8 mouse cellular contexts compared by ENCODE assay signal in genomic region chr16:91546391-91546835, GRCm38 (mm10). TPM values are rescaled to one million over a fixed set of nuclear protein-coding genes. Genes with fewer than 3 reads are reported as not detected.
DNase-seq lines count a peak whose midpoint lies in the region; ATAC-seq lines count a peak whose summit lies in the region.

No protein-coding gene starts in this region.

- H3K27me3 ChIP-seq in forebrain, embryonic 12.5 days, result peaks cover 11% of the 10 kb centered on the region; the same call in 1 of the 2 replicates
- no peaks in the 10 kb centered on the region for H3K27me3 ChIP-seq in intestine, embryonic 16.5 days (replicated peaks; ENCODE audit: control insufficient read depth, insufficient read depth, low read length)

- H3K4me2 ChIP-seq in forebrain, embryonic 12.5 days, result peak overlapping the region; percentile 87
- peak overlapping the region; percentile 75 for H3K4me2 ChIP-seq in intestine, embryonic 16.5 days (ENCODE audit: low read depth, low read length)

- H3K4me1 ChIP-seq in forebrain, embryonic 12.5 days, result peaks cover 27% of the 10 kb centered on the region
- H3K4me1 ChIP-seq in intestine, embryonic 16.5 days (ENCODE audit: control insufficient read depth, insufficient read depth, low read length), result peaks cover 24% of the 10 kb centered on the region

- H3K9me3 ChIP-seq in forebrain, embryonic 12.5 days, result no peaks in the 10 kb centered on the region
- H3K9me3 ChIP-seq in intestine, embryonic 16.5 days (ENCODE audit: control insufficient read depth, low read length), result no peaks in the 10 kb centered on the region

- H3K4me3 ChIP-seq in forebrain, embryonic 12.5 days (replicated peaks), result peak overlapping the region; percentile 95
- peak overlapping the region; percentile 92 for H3K4me3 ChIP-seq in intestine, embryonic 16.5 days (ENCODE audit: low read length)

- 15% methylated on average over 14 of the region's 14 CpGs for WGBS in forebrain, embryonic 12.5 days
- WGBS in intestine, embryonic 16.5 days, result 15% methylated on average over 14 of the region's 14 CpGs

- H3K27ac ChIP-seq in forebrain, embryonic 12.5 days, result no peak overlapping the region
- peak overlapping the region; percentile 90 for H3K27ac ChIP-seq in intestine, embryonic 16.5 days (ENCODE audit: low read length)

- H3K36me3 ChIP-seq in forebrain, embryonic 12.5 days (replicated peaks), result no peaks in the 10 kb centered on the region
- H3K36me3 ChIP-seq in intestine, embryonic 16.5 days (ENCODE audit: control insufficient read depth, insufficient read depth, low read length), result no peaks in the 10 kb centered on the region

- DNase-seq in adrenal gland, adult (ENCODE audit: inconsistent age in 2 of 2, low spot score in 1 of 2), result peak; percentile 59 to 83
- DNase-seq in adrenal gland, adult 8-10 months, result no peak
- peak; percentile 78 for DNase-seq in lung, postnatal 36 days
- peak; percentile 63 to 66 for DNase-seq in spleen, postnatal 10 days (ENCODE audit: low spot score in 2 of 2)
- no peak for DNase-seq in layer of hippocampus, postnatal 36 days

- peak; percentile 10 for ATAC-seq in CD4-positive, CD25-positive, alpha-beta regulatory T cell, adult 4 months
- peak; percentile 66 for ATAC-seq in forebrain, embryonic 12.5 days (ENCODE audit: low FRiP score)
- ATAC-seq in intestine, embryonic 16.5 days, result peak; percentile 39

- H3K9ac ChIP-seq in forebrain, embryonic 12.5 days, result peak overlapping the region; percentile 97
- peak overlapping the region; percentile 99 for H3K9ac ChIP-seq in intestine, embryonic 16.5 days (ENCODE audit: low read depth, low read length)

RNA-seq across cellular contexts. Expression of gene Ifngr2, which starts 0.5 kb away (rescaled TPM):
- 10 to 100 TPM; 21.8 to 35.9 (median 29.7) TPM for total RNA-seq in adrenal gland, adult 8-10 months (2022)
- polyA plus RNA-seq in CD4-positive, CD25-positive, alpha-beta regulatory T cell, adult 4 months (2017; shearing (Covaris generic)), result 10 to 100 TPM; 29.9 to 35.3 TPM
- 27.9 and 31.9 TPM in 2 replicates for polyA plus RNA-seq in forebrain, embryonic 12.5 days (2016; fragmentation: Nextera tagmentation; extraction: Ambion mirVana)
- 116 and 117 TPM in 2 replicates for polyA plus RNA-seq in intestine, embryonic 16.5 days (2015; fragmentation: Nextera tagmentation; extraction: Ambion mirVana)
- total RNA-seq in layer of hippocampus, postnatal 36 days (2021), result 10 to 100 TPM; 52.4 to 57.2 TPM

RNA-seq across cellular contexts. Expression of gene Tmem50b, which starts 51.2 kb away (rescaled TPM):
- total RNA-seq in adrenal gland, adult 8-10 months (2022), result 10 to 100 TPM; 46.4 to 63.8 (median 60.6) TPM
- polyA plus RNA-seq in CD4-positive, CD25-positive, alpha-beta regulatory T cell, adult 4 months (2017; shearing (Covaris generic)), result 10 to 100 TPM; 27.7 to 38.4 TPM
- polyA plus RNA-seq in forebrain, embryonic 12.5 days (2016; fragmentation: Nextera tagmentation; extraction: Ambion mirVana), result 38.7 and 41.2 TPM in 2 replicates
- 33.8 and 34.3 TPM in 2 replicates for polyA plus RNA-seq in intestine, embryonic 16.5 days (2015; fragmentation: Nextera tagmentation; extraction: Ambion mirVana)
- 100 to 1,000 TPM; 115 to 124 TPM for total RNA-seq in layer of hippocampus, postnatal 36 days (2021)

Comparison
In these comparisons a context has a peak if more than half of its experiments do, and no peak if none do; other contexts are left out.
1. DNase-seq: peak in adrenal gland, adult (2 of 2), lung, postnatal 36 days (single experiment) and spleen, postnatal 10 days (2 of 2); none in adrenal gland, adult 8-10 months (single experiment) and layer of hippocampus, postnatal 36 days (0 of 2).
2. ATAC-seq: peak in every context shown above with its lines; median percentile 66 in forebrain, embryonic 12.5 days; 39 in intestine, embryonic 16.5 days; 10 in CD4-positive, CD25-positive, alpha-beta regulatory T cell, adult 4 months.